Mouse (Mus musculus) cerebellum, adult 11 months (tissue): ENCODE measurements at regions not wholly inside any gene's neighbourhood (a gene's known extent, or its start where the extent isn't known, plus 50 kb on each side); places are given as distances from the start of the nearest gene placed in this dataset.
A peak's percentile ranks its signal among the peaks of the same experiment; 100 is the strongest.

Source experiments
- DNase-seq: peaks from one replicate; pipeline ENCODE4 v3.0.0; 2022

- no peak for DNase-seq
Measured at GRCm38 (mm10) chr13:101419457-101420025, 348.5 kb downstream of the Pik3r1 start.

- no peak for DNase-seq
Measured at GRCm38 (mm10) chr13:101418272-101418671, 349.7 kb downstream of the Pik3r1 start.

GRCm38 (mm10) chr13:101408885-101409284 lies 359.1 kb downstream of the Pik3r1 start:
- DNase-seq, result no peak

GRCm38 (mm10) chr13:101407633-101408032 lies 360.4 kb downstream of the Pik3r1 start:
- DNase-seq, result peak; percentile 85

- DNase-seq, result peak; percentile 12
Measured at GRCm38 (mm10) chr13:101373581-101374189, 394.3 kb downstream of the Pik3r1 start.

GRCm38 (mm10) chr13:101371906-101372305 lies 396.1 kb downstream of the Pik3r1 start:
- no peak for DNase-seq

- DNase-seq, result no peak
Measured at GRCm38 (mm10) chr13:101368170-101368569, 399.8 kb downstream of the Pik3r1 start.

GRCm38 (mm10) chr13:101355363-101355762 lies 412.7 kb downstream of the Pik3r1 start:
- DNase-seq, result no peak

- DNase-seq, result no peak
Measured at GRCm38 (mm10) chr13:101351123-101351522, 416.9 kb downstream of the Pik3r1 start.

- no peak for DNase-seq
Measured at GRCm38 (mm10) chr13:101349354-101349753, 418.7 kb downstream of the Pik3r1 start.

GRCm38 (mm10) chr13:101338280-101338872 lies 429.6 kb downstream of the Pik3r1 start:
- DNase-seq, result no peak

GRCm38 (mm10) chr13:101318621-101319020 lies 449.4 kb downstream of the Pik3r1 start:
- DNase-seq, result peak; percentile 11

- no peak for DNase-seq
Measured at GRCm38 (mm10) chr13:101316336-101316735, 451.7 kb downstream of the Pik3r1 start.

- DNase-seq, result no peak
Measured at GRCm38 (mm10) chr13:101314040-101314439, 454.0 kb downstream of the Pik3r1 start.

- no peak for DNase-seq
Measured at GRCm38 (mm10) chr13:101311634-101312314, 456.2 kb downstream of the Pik3r1 start.

- DNase-seq, result no peak
Measured at GRCm38 (mm10) chr13:101308724-101309123, 459.3 kb downstream of the Pik3r1 start.

GRCm38 (mm10) chr13:101305695-101306413 lies 462.2 kb downstream of the Pik3r1 start:
- no peak for DNase-seq

- DNase-seq, result no peak
Measured at GRCm38 (mm10) chr13:101305063-101305462, 463.0 kb downstream of the Pik3r1 start.

GRCm38 (mm10) chr13:101301361-101301760 lies 466.7 kb downstream of the Pik3r1 start:
- DNase-seq, result no peak

- DNase-seq, result no peak
Measured at GRCm38 (mm10) chr13:101289407-101289806, 456.2 kb upstream of the Slc30a5 start.

GRCm38 (mm10) chr13:101287131-101287530 lies 453.9 kb upstream of the Slc30a5 start:
- DNase-seq, result no peak

- DNase-seq, result no peak
Measured at GRCm38 (mm10) chr13:101286029-101286917, 453.0 kb upstream of the Slc30a5 start.
